Mouse (Mus musculus) thymus, adult 2 months (tissue): Measurements from ENCODE around the gene Nol4l. TPM values are rescaled to one million over a fixed set of nuclear protein-coding genes. Genes with fewer than 3 reads are reported as not detected.

ENCODE experiments used
- DNase-seq: peaks from one replicate; pipeline ENCODE4 v3.0.0; 2021
- H3K27ac ChIP-seq: fragments of 200-500 bp; 2 replicates; pipeline ENCODE4 v1.5.1; 2012; ENCODE audit warnings: low read length, control low read depth; ENCODE audit not compliant: control insufficient read depth, insufficient read depth
- H3K27me3 ChIP-seq: fragments of 200-500 bp; 2 replicates; pipeline ENCODE4 v1.6.1; 2012; ENCODE audit warnings: mild to moderate bottlenecking, low read length, moderate library complexity, mixed read lengths; ENCODE audit not compliant: control insufficient read depth, insufficient read depth
- H3K36me3 ChIP-seq: fragments of 200-500 bp; 2 replicates; pipeline ENCODE4 v1.6.1; 2012; ENCODE audit warnings: mild to moderate bottlenecking, low read length, moderate library complexity; ENCODE audit not compliant: control insufficient read depth, insufficient read depth
- H3K4me1 ChIP-seq: fragments of 200-500 bp; replicated peaks from 2 replicates; pipeline ENCODE4 v1.6.1; 2012; ENCODE audit warnings: low read length; ENCODE audit not compliant: control insufficient read depth, insufficient read depth
- H3K4me3 ChIP-seq: fragments of 200-500 bp; 2 replicates; pipeline ENCODE4 v1.5.1; 2012; ENCODE audit warnings: mild to moderate bottlenecking, low read length, control low read depth, moderate library complexity; ENCODE audit not compliant: control insufficient read depth, insufficient read depth
- CTCF ChIP-seq: fragments of 200-500 bp; IDR thresholded peaks from 2 replicates; pipeline ENCODE4 v1.5.1; 2012; ENCODE audit warnings: mild to moderate bottlenecking, control low read depth, low read length, moderate library complexity, borderline replicate concordance; ENCODE audit not compliant: control insufficient read depth, poor library complexity, insufficient read depth; ENCODE audit errors: extremely low read depth
- POLR2A ChIP-seq: fragments of 200-500 bp; IDR thresholded peaks from 2 replicates; pipeline ENCODE4 v1.6.1; 2012; ENCODE audit warnings: mild to moderate bottlenecking, low read length, control low read depth, moderate library complexity; ENCODE audit not compliant: control insufficient read depth, poor library complexity, insufficient read depth; ENCODE audit errors: extremely low read depth
- WGBS: fragments of 180-500 bp; shearing (Covaris S2); methylation state at CpG from one replicate; pipeline ENCODE4 v1.1.7; 2018; 5-methylcytosine and 5-hydroxymethylcytosine counted together
- polyA plus RNA-seq: library from polyadenylated mRNA; depleted of rRNA; stranded (reverse); fragments of >200 nt; gene quantifications from 2 replicates; pipeline ENCODE4 v1.2.3, GENCODE M21; 2012

The Nol4l gene
- polyA plus RNA-seq, 1 experiment = 4.2 TPM

DNA sequence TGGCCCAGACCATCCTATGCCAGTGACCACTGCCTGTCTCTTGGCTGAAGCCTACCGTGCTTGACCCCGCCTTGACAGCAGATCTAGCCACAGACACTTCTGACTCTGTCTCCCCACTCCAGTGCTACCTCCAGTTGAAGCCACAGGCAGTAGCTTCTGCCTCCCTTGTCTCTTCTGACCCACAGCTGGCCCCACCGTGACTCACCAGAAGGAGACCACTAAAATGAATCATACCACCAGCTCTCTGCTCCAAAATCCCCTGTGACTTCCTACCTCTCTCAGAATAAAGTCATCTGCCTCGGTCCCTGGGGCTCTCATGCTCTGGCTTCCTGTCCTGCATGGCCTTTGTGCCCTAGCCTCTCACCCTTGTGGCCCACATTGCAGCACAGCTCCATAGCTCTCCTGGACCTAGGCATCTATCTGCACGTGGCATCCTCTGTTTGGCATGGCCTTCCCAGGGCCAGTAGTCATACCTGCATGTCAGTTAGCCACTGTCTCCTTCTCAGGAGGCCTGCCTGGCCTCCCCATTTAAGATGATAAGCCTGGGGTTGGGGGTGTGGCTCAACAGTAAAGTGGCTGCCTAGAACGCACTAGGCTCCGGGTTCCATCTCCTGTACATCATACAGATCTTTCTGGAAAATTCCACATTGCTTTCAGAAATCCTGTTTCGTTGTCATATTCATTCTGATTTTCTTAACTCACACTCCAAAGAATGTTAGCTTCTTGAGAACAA, 13.3 kb upstream of the Nol4l start:
- 74% methylated on average over 8 of the region's 8 CpGs for WGBS
- TF ChIP-seq CTCF (no peak), POLR2A (no peak)
- Histone ChIP-seq H3K36me3 (no peaks in the 10 kb centered on the region), H3K27ac (no peak overlapping the region), H3K4me3 (no peak overlapping the region), H3K4me1 (peaks cover 13% of the 10 kb centered on the region), H3K27me3 (no peaks in the 10 kb centered on the region)
- DNase-seq = no peak

DNA sequence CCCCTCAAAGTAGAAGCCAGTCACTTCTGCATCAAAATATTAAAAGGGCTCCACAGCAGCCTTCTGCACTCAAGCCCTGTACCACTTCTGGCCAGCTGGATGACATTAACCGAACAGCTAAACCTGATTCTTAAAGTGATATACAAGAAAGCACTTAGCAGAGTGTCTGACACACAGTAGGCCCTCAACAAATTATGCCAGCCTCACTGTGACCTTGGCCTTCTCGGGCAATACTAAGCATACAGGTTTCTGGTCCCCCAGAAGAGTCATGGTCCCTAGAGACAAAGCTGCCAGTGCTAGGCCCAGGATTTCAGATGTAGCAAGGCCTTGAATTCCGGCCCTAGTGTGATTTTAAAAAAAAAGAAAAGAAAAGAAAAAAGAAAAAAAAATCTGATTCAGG, 9.1 kb upstream of the Nol4l start:
- Histone ChIP-seq H3K27me3 (no peaks in the 10 kb centered on the region), H3K36me3 (no peaks in the 10 kb centered on the region), H3K27ac (no peak overlapping the region), H3K4me3 (no peak overlapping the region), H3K4me1 (peaks cover 4% of the 10 kb centered on the region; the same call in 1 of the 2 replicates)
- no peak for DNase-seq
- 72% methylated on average over 3 of the region's 3 CpGs for WGBS
- TF ChIP-seq CTCF = no peak
- no peak for TF ChIP-seq POLR2A

DNA sequence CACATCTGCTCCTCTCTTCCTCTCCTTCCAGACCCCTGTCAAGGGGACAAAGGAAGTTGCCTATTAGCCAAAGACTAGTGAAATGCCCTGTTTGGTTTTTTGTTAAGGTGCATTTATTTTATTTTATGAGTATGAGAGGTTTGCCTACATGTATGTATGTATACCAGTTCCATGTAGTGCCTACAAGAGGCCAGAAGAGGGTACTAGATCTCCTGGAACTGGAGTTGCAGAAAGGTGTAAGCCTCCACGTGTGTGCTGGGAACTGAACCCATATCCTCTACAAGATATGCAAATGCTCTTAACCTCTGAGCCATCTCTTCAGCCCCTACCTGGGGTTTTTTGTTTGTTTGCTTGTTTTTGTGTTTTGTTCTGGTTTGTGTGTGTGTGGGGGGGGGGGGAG, 4.2 kb upstream of the Nol4l start:
- Histone ChIP-seq H3K27ac (no peak overlapping the region), H3K27me3 (peaks cover 9% of the 10 kb centered on the region), H3K4me1 (peaks cover 8% of the 10 kb centered on the region; the same call in 1 of the 2 replicates), H3K36me3 (no peaks in the 10 kb centered on the region), H3K4me3 (no peak overlapping the region)
- TF ChIP-seq POLR2A = no peak
- no peak for DNase-seq
- WGBS = 94% methylated on average over 1 of the region's 1 CpGs

DNA sequence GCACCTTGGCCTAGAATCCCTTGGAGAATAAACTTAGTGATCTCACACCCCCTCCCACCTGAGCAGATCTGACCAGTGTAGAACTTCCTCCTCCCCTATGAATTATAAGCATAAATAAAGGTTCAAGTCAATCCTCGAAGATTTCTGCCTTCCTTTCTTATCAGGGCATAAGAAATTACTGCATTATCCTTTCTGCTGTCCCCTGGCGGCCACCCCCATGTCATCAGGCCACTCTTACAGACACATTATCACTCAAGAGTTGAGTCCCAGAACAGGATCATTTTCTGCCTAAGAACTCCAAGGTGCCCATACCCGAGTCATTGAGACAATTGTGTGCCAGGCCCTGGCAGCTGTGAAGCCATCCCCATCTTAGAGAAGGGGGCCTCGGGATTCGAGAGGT, 1.2 kb upstream of the Nol4l start:
- no peak overlapping the region for H3K4me3 ChIP-seq
- H3K36me3 ChIP-seq = no peaks in the 10 kb centered on the region
- WGBS = 66% methylated on average over 5 of the region's 5 CpGs
- no peak for DNase-seq
- peaks cover 24% of the 10 kb centered on the region for H3K27me3 ChIP-seq
- no peak overlapping the region for H3K27ac ChIP-seq
- H3K4me1 ChIP-seq = peaks cover 30% of the 10 kb centered on the region
- no peak for TF ChIP-seq CTCF
- no peak for TF ChIP-seq POLR2A

DNA sequence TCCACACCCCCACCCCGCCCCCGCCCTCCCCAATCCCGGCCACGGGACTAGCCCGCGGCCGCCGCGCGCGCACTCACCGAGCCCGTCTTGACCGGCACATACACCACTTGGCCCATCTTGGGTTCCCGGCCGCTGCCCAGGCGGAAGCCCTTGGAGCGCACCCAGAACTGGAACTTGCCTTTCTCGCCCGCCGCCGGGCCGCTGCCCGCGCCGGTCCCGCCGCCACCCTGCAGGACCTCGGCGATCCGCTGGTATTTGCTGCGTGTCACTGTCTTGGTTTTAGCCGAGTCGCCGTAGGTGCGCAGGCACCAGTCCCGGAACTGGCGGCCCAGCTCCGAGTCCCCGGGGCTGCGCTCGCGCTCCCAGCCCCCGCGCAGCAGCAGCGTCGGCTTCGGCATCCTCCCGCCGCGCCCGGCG, 398 bp downstream of the Nol4l start:
- TF ChIP-seq POLR2A (no peak), CTCF (no peak)
- Histone ChIP-seq H3K36me3 (no peaks in the 10 kb centered on the region), H3K4me3 (peak overlapping the region; percentile 46), H3K27ac (no peak overlapping the region), H3K27me3 (peaks cover 24% of the 10 kb centered on the region), H3K4me1 (peaks cover 40% of the 10 kb centered on the region)
- DNase-seq = peak; percentile 19
- WGBS = under 1% methylated on average over 53 of the region's 53 CpGs

DNA sequence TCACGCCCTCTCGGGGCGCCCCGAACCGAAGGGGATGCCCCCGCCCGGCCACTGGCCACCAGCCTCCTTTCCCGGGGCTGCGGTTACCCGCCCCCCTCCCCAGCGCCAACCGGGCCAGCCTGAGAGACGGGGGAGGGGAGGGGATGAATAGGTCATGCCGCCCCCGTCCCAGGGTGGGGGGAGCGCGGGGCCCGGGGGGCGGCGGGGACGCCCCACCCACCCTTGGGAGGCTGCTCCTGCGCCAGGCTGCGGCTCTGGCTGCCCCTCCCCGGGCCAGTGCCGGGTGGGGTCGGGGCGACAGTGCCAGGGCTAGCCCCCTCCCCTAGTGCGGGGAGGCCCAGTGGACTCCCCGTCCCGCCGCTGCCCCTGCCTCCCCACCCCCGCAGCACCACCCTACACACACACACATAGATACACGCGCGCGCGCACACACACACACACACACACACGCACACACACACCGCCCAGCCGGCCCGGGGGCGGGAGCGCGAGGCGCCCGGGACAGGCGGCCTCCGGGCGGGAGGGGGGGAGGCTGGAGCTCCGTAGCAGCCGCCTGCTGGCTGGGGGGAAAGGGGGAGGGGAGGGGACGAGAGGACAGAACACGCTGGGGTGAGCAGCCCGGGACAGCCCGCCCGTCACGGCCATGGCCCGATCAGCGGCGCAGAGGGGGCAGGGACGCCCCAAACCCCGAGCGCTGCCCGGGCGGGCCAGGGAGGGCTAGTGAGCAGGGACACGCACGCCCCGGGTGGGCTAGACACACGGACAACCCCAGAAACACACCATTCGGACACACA, 1.0 kb downstream of the Nol4l start:
- DNase-seq = peak; percentile 21
- H3K27me3 ChIP-seq = peaks cover 24% of the 10 kb centered on the region
- H3K4me1 ChIP-seq = peaks cover 43% of the 10 kb centered on the region
- H3K4me3 ChIP-seq = peak overlapping the region; percentile 46
- no peak overlapping the region for H3K27ac ChIP-seq
- H3K36me3 ChIP-seq = no peaks in the 10 kb centered on the region
- WGBS = under 1% methylated on average over 57 of the region's 70 CpGs
- TF ChIP-seq CTCF = no peak
- no peak for TF ChIP-seq POLR2A
